In the genomic region with DNA sequence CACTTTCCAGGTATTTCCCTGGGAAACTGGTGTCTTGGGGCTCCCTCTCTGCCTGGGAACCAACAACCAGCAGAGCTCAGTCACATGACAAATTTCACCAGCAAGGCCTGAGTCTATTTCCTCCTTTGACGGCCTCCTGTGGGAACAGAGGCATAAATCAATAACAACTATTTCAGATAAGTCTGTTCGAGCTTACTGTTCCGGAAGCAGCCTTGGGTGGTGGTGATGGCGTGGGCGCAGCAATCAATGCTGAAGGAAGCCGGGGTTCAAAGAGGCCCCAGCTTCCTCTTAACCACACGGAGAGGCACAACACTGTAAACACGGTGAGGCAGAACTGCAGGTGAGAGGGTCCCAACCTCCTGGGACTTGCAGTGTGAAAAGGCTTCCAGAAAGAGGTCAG, we compare ENCODE assay signal across 8 mouse cellular contexts. TPM values are rescaled to one million over a fixed set of nuclear protein-coding genes. Genes with fewer than 3 reads are reported as not detected.
DNase-seq lines count a peak whose midpoint lies in the region; ATAC-seq lines count a peak whose summit lies in the region.

No protein-coding gene starts in this region.

- H3K36me3 ChIP-seq in liver, embryonic 13.5 days = no peaks in the 10 kb centered on the region

- 0 out of 2 replicates have a peak overlapping the region, but pooled peaks have one; percentile 4 for H3K27ac ChIP-seq in liver, embryonic 13.5 days

- no peak overlapping the region for H3K4me3 ChIP-seq in liver, embryonic 13.5 days (replicated peaks)

- no peak for DNase-seq in liver, embryonic 13.5 days
- DNase-seq in liver = no peak
- DNase-seq in kidney, adult 8-10 months = peak; percentile 34 to 41
- DNase-seq in skeletal muscle tissue, adult 2 months (ENCODE audit: low read depth, low spot score) = peak; percentile 23
- peak; percentile 76 to 88 for DNase-seq in thymus, postnatal 36 days
- DNase-seq in frontal cortex, postnatal 10 days (ENCODE audit: low spot score in 2 of 2) = no peak
- no peak for DNase-seq in urinary bladder, postnatal 36 days (ENCODE audit: low spot score in 2 of 2)
- no peak for DNase-seq in gastrocnemius, adult 18-20 months (ENCODE audit: low spot score)

- no peak overlapping the region for H3K4me2 ChIP-seq in liver, embryonic 13.5 days

- H3K9ac ChIP-seq in liver, embryonic 13.5 days = no peak overlapping the region

- H3K9me3 ChIP-seq in liver, embryonic 13.5 days (replicated peaks) = no peaks in the 10 kb centered on the region

- WGBS in liver, embryonic 13.5 days (ENCODE audit: insufficient replicate concordance) = 5% methylated on average over 8 of the region's 8 CpGs

- no peak for ATAC-seq in liver, embryonic 13.5 days (ENCODE audit: low read depth)

- 0 out of 2 replicates have a peak, but pooled peaks cover 5% of the 10 kb centered on the region for H3K27me3 ChIP-seq in liver, embryonic 13.5 days

- H3K4me1 ChIP-seq in liver, embryonic 13.5 days (replicated peaks) = 0 out of 2 replicates have a peak, but pooled peaks cover 2% of the 10 kb centered on the region

RNA-seq across cellular contexts. Expression of a gene that starts 23.0 kb away (rescaled TPM):
- polyA plus RNA-seq in liver, embryonic 13.5 days (2015; fragmentation: Nextera tagmentation; extraction: Ambion mirVana) = not detected in 2 replicates
- total RNA-seq in gastrocnemius, adult 18-20 months (2021) = not detected

RNA-seq across cellular contexts. Expression of a gene that starts 38.5 kb away (rescaled TPM):
- polyA plus RNA-seq in liver, embryonic 13.5 days (2015; fragmentation: Nextera tagmentation; extraction: Ambion mirVana) = 0.31 and 0.43 TPM in 2 replicates
- 10 to 100 TPM; 14.2 to 14.9 TPM for total RNA-seq in gastrocnemius, adult 18-20 months (2021)

RNA-seq across cellular contexts. Expression of a gene that starts 50.8 kb away (rescaled TPM):
- polyA plus RNA-seq in liver, embryonic 13.5 days (2015; fragmentation: Nextera tagmentation; extraction: Ambion mirVana) = 3.0 and 3.1 TPM in 2 replicates
- total RNA-seq in gastrocnemius, adult 18-20 months (2021) = 10 to 100 TPM; 10.9 to 16.1 TPM

Comparison
In these comparisons a context has a peak if more than half of its experiments do, and no peak if none do; other contexts are left out.
1. DNase-seq: peak in kidney, adult 8-10 months (2 of 2), skeletal muscle tissue, adult 2 months (single experiment) and thymus, postnatal 36 days (2 of 2); none in liver, embryonic 13.5 days (single experiment), liver (single experiment), frontal cortex, postnatal 10 days (0 of 2), urinary bladder, postnatal 36 days (0 of 2) and gastrocnemius, adult 18-20 months (single experiment).